Mouse (Mus musculus) megakaryocyte, adult 5-6 weeks (primary cell): ENCODE measurements around the gene Fam222a. TPM values are rescaled to one million over a fixed set of nuclear protein-coding genes. Genes with fewer than 3 reads are reported as not detected.

Experiments used
- ATAC-seq: 2 replicates; pipeline ENCODE4 v1.8.0; 2016; ENCODE audit warnings: mild to moderate bottlenecking, inconsistent platforms; ENCODE audit not compliant: poor library complexity, severe bottlenecking
- total RNA-seq, 2 experiments: library from RNA; stranded (forward) in 1 of 2; stranded (reverse) in 1 of 2; fragments of 153-499, 151-499 nt in 1 of 2; fragments of 221-1000, 200-1000 nt in 1 of 2; gene quantifications; 2 replicates each; pipeline versions ENCODE4 v1.2.3 to v1.2.4; 2015 to 2017

Fam222a gene
- total RNA-seq, 2 experiments from 2014 or later = 0.11 to 0.22 TPM

- ATAC-seq = no peak
These were observed 81.0 kb downstream of the Fam222a start for GRCm38 (mm10) chr5:114648728-114649311.

- peak; percentile 41; the same call in 1 of the 2 replicates for ATAC-seq
These were observed 83.2 kb downstream of the Fam222a start for GRCm38 (mm10) chr5:114651002-114651401.

- ATAC-seq = no peak
These were observed 83.6 kb downstream of the Fam222a start for GRCm38 (mm10) chr5:114651449-114651848.

- ATAC-seq = peak; percentile 82
These were observed 86.0 kb downstream of the Fam222a start for GRCm38 (mm10) chr5:114653656-114654437.

GRCm38 (mm10) chr5:114655721-114656120 is 87.9 kb downstream of the Fam222a start:
- ATAC-seq = no peak

- ATAC-seq = no peak
These were observed 88.5 kb downstream of the Fam222a start for GRCm38 (mm10) chr5:114656305-114656704.

- no peak for ATAC-seq
These were observed 89.6 kb downstream of the Fam222a start for GRCm38 (mm10) chr5:114657426-114657825.

- no peak for ATAC-seq
These were observed 90.4 kb downstream of the Fam222a start, which contains the start of gene Trpv4 for GRCm38 (mm10) chr5:114658255-114658654. TSS of gene Trpv4 (minus strand) at chr5:114658421.

GRCm38 (mm10) chr5:114661029-114661428 is 93.2 kb downstream of the Fam222a start:
- ATAC-seq = peak; percentile 90

Other genes starting within 250 kb of the Fam222a start
- gene Kctd10, start 187.5 kb upstream of the Fam222a start, total RNA-seq (2015) = 30.2 and 32.5 TPM in 2 replicates
- gene Kctd10, start 187.5 kb upstream of the Fam222a start, total RNA-seq (2017) = 89.8 and 106 TPM in 2 replicates
- gene Ube3b, start 187.4 kb upstream of the Fam222a start, total RNA-seq (2015) = 23.7 and 27.3 TPM in 2 replicates
- 17.5 and 19.3 TPM in 2 replicates for gene Ube3b, start 187.4 kb upstream of the Fam222a start, total RNA-seq (2017)
- 2.0 and 2.5 TPM in 2 replicates for gene Mmab, start 124.0 kb upstream of the Fam222a start, total RNA-seq (2015)
- gene Mmab, start 124.0 kb upstream of the Fam222a start, total RNA-seq (2017) = 3.6 and 4.2 TPM in 2 replicates
- 4.2 and 4.4 TPM in 2 replicates for gene Mvk, start 123.7 kb upstream of the Fam222a start, total RNA-seq (2015)
- gene Mvk, start 123.7 kb upstream of the Fam222a start, total RNA-seq (2017) = 5.7 and 7.3 TPM in 2 replicates
- 1.5 TPM in 2 replicates for gene Trpv4, start 90.4 kb downstream of the Fam222a start, total RNA-seq (2015)
- 0.94 and 1.8 TPM in 2 replicates for gene Trpv4, start 90.4 kb downstream of the Fam222a start, total RNA-seq (2017)
- gene Gltp, start 123.0 kb downstream of the Fam222a start, total RNA-seq (2015) = 268 and 269 TPM in 2 replicates
- gene Gltp, start 123.0 kb downstream of the Fam222a start, total RNA-seq (2017) = 135 and 141 TPM in 2 replicates
- 2.6 and 3.0 TPM in 2 replicates for gene Tchp, start 139.7 kb downstream of the Fam222a start, total RNA-seq (2015)
- 6.9 and 7.6 TPM in 2 replicates for gene Tchp, start 139.7 kb downstream of the Fam222a start, total RNA-seq (2017)
- gene Ankrd13a, start 206.7 kb downstream of the Fam222a start, total RNA-seq (2015) = 169 and 170 TPM in 2 replicates
- gene Ankrd13a, start 206.7 kb downstream of the Fam222a start, total RNA-seq (2017) = 204 and 225 TPM in 2 replicates
- 93.8 and 97.0 TPM in 2 replicates for gene Git2, start 207.5 kb downstream of the Fam222a start, total RNA-seq (2015)
- gene Git2, start 207.5 kb downstream of the Fam222a start, total RNA-seq (2017) = 87.1 and 107 TPM in 2 replicates